Mouse (Mus musculus): Measurements from ENCODE around the gene Gm49673. TPM values are rescaled to one million over a fixed set of nuclear protein-coding genes. Genes with fewer than 3 reads are reported as not detected.
A peak's percentile ranks its signal among the peaks of the same experiment; 100 is the strongest.
"Not testable (repeated sequence)": the region's sequence is repeated elsewhere in the genome, so short reads cannot be mapped to it uniquely, and the experiment has no call there.

The Gm49673 gene
- total and polyA plus RNA-seq, 2 experiments from 2014 or later = not detected

GRCm38 (mm10) chr17:8100405-8101296 lies 46.9 kb downstream of the Gm49673 start:
- not testable (repeated sequence) for H3K4me1 ChIP-seq (ENCODE audit: control insufficient read depth, insufficient read depth); H3K27me3 ChIP-seq (ENCODE audit: control insufficient read depth, insufficient read depth, low read length); H3K36me3 ChIP-seq (replicated peaks; ENCODE audit: control insufficient read depth, insufficient read depth, low read length); DNase-seq (ENCODE audit: low spot score); H3K27ac ChIP-seq (ENCODE audit: low read depth); H3K4me2 ChIP-seq (ENCODE audit: low read depth, low read length); H3K9me3 ChIP-seq (replicated peaks; ENCODE audit: control insufficient read depth, low read length); H3K4me3 ChIP-seq (ENCODE audit: low read depth, low read length); H3K9ac ChIP-seq (replicated peaks; ENCODE audit: low read depth, low read length)
- ATAC-seq (ENCODE audit: insufficient read depth, low read depth) = peak; percentile 85
- 38% methylated on average over 6 of the region's 26 CpGs for WGBS

GRCm38 (mm10) chr17:8096199-8096598 lies 51.4 kb downstream of the Gm49673 start:
- H3K4me2 ChIP-seq (ENCODE audit: low read depth, low read length); ATAC-seq (ENCODE audit: insufficient read depth, low read depth); H3K36me3 ChIP-seq (replicated peaks; ENCODE audit: control insufficient read depth, insufficient read depth, low read length); H3K9ac ChIP-seq (replicated peaks; ENCODE audit: low read depth, low read length); H3K9me3 ChIP-seq (replicated peaks; ENCODE audit: control insufficient read depth, low read length); H3K4me3 ChIP-seq (ENCODE audit: low read depth, low read length); H3K4me1 ChIP-seq (ENCODE audit: control insufficient read depth, insufficient read depth); DNase-seq (ENCODE audit: low spot score); H3K27me3 ChIP-seq (ENCODE audit: control insufficient read depth, insufficient read depth, low read length); H3K27ac ChIP-seq (ENCODE audit: low read depth): not testable (repeated sequence)
- WGBS = 47% methylated on average over 3 of the region's 5 CpGs

- H3K36me3 ChIP-seq (replicated peaks; ENCODE audit: control insufficient read depth, insufficient read depth, low read length); ATAC-seq (ENCODE audit: insufficient read depth, low read depth); H3K4me1 ChIP-seq (ENCODE audit: control insufficient read depth, insufficient read depth); H3K27me3 ChIP-seq (ENCODE audit: control insufficient read depth, insufficient read depth, low read length); H3K9me3 ChIP-seq (replicated peaks; ENCODE audit: control insufficient read depth, low read length); H3K27ac ChIP-seq (ENCODE audit: low read depth); H3K9ac ChIP-seq (replicated peaks; ENCODE audit: low read depth, low read length); H3K4me3 ChIP-seq (ENCODE audit: low read depth, low read length); H3K4me2 ChIP-seq (ENCODE audit: low read depth, low read length); DNase-seq (ENCODE audit: low spot score): not testable (repeated sequence)
- 65% methylated on average over 3 of the region's 5 CpGs for WGBS
Measured at GRCm38 (mm10) chr17:8095653-8096052, 51.9 kb downstream of the Gm49673 start.

- DNase-seq (ENCODE audit: low spot score); H3K36me3 ChIP-seq (replicated peaks; ENCODE audit: control insufficient read depth, insufficient read depth, low read length); H3K9ac ChIP-seq (replicated peaks; ENCODE audit: low read depth, low read length); H3K4me1 ChIP-seq (ENCODE audit: control insufficient read depth, insufficient read depth); H3K27ac ChIP-seq (ENCODE audit: low read depth); H3K4me3 ChIP-seq (ENCODE audit: low read depth, low read length); H3K9me3 ChIP-seq (replicated peaks; ENCODE audit: control insufficient read depth, low read length); H3K27me3 ChIP-seq (ENCODE audit: control insufficient read depth, insufficient read depth, low read length); H3K4me2 ChIP-seq (ENCODE audit: low read depth, low read length): not testable (repeated sequence)
- peak; percentile 58; the same call in 1 of the 2 replicates for ATAC-seq (ENCODE audit: insufficient read depth, low read depth)
- 59% methylated on average over 3 of the region's 18 CpGs for WGBS
Measured at GRCm38 (mm10) chr17:8092537-8093526, 54.8 kb downstream of the Gm49673 start.

GRCm38 (mm10) chr17:8091320-8091719 lies 56.3 kb downstream of the Gm49673 start:
- H3K4me1 ChIP-seq (ENCODE audit: control insufficient read depth, insufficient read depth); H3K36me3 ChIP-seq (replicated peaks; ENCODE audit: control insufficient read depth, insufficient read depth, low read length); H3K9ac ChIP-seq (replicated peaks; ENCODE audit: low read depth, low read length); DNase-seq (ENCODE audit: low spot score); H3K9me3 ChIP-seq (replicated peaks; ENCODE audit: control insufficient read depth, low read length); H3K4me3 ChIP-seq (ENCODE audit: low read depth, low read length); ATAC-seq (ENCODE audit: insufficient read depth, low read depth); H3K4me2 ChIP-seq (ENCODE audit: low read depth, low read length); H3K27me3 ChIP-seq (ENCODE audit: control insufficient read depth, insufficient read depth, low read length); H3K27ac ChIP-seq (ENCODE audit: low read depth): not testable (repeated sequence)
- WGBS = 89% methylated on average over 14 of the region's 14 CpGs

GRCm38 (mm10) chr17:8069847-8070246 lies 77.7 kb downstream of the Gm49673 start:
- not testable (repeated sequence) for H3K27ac ChIP-seq (ENCODE audit: low read depth); DNase-seq (ENCODE audit: low spot score); ATAC-seq (ENCODE audit: insufficient read depth, low read depth); H3K9ac ChIP-seq (replicated peaks; ENCODE audit: low read depth, low read length); H3K36me3 ChIP-seq (replicated peaks; ENCODE audit: control insufficient read depth, insufficient read depth, low read length); H3K27me3 ChIP-seq (ENCODE audit: control insufficient read depth, insufficient read depth, low read length); H3K4me3 ChIP-seq (ENCODE audit: low read depth, low read length); H3K9me3 ChIP-seq (replicated peaks; ENCODE audit: control insufficient read depth, low read length); H3K4me2 ChIP-seq (ENCODE audit: low read depth, low read length); H3K4me1 ChIP-seq (ENCODE audit: control insufficient read depth, insufficient read depth)
- 46% methylated on average over 1 of the region's 2 CpGs for WGBS

- H3K27me3 ChIP-seq (ENCODE audit: control insufficient read depth, insufficient read depth, low read length); H3K9ac ChIP-seq (replicated peaks; ENCODE audit: low read depth, low read length); H3K9me3 ChIP-seq (replicated peaks; ENCODE audit: control insufficient read depth, low read length); H3K4me2 ChIP-seq (ENCODE audit: low read depth, low read length); ATAC-seq (ENCODE audit: insufficient read depth, low read depth); H3K4me3 ChIP-seq (ENCODE audit: low read depth, low read length); H3K27ac ChIP-seq (ENCODE audit: low read depth); DNase-seq (ENCODE audit: low spot score); H3K4me1 ChIP-seq (ENCODE audit: control insufficient read depth, insufficient read depth); H3K36me3 ChIP-seq (replicated peaks; ENCODE audit: control insufficient read depth, insufficient read depth, low read length): not testable (repeated sequence)
- WGBS = 63% methylated on average over 2 of the region's 3 CpGs
Measured at GRCm38 (mm10) chr17:8056637-8057138, 90.9 kb downstream of the Gm49673 start.

- not testable (repeated sequence) for H3K36me3 ChIP-seq (replicated peaks; ENCODE audit: control insufficient read depth, insufficient read depth, low read length); H3K27me3 ChIP-seq (ENCODE audit: control insufficient read depth, insufficient read depth, low read length); DNase-seq (ENCODE audit: low spot score); H3K4me1 ChIP-seq (ENCODE audit: control insufficient read depth, insufficient read depth); ATAC-seq (ENCODE audit: insufficient read depth, low read depth); H3K9me3 ChIP-seq (replicated peaks; ENCODE audit: control insufficient read depth, low read length); H3K4me2 ChIP-seq (ENCODE audit: low read depth, low read length); H3K9ac ChIP-seq (replicated peaks; ENCODE audit: low read depth, low read length); H3K27ac ChIP-seq (ENCODE audit: low read depth); H3K4me3 ChIP-seq (ENCODE audit: low read depth, low read length)
- 73% methylated on average over 4 of the region's 6 CpGs for WGBS
Measured at GRCm38 (mm10) chr17:8055919-8056589, 91.5 kb downstream of the Gm49673 start.

Measured in heart, postnatal 0 days (tissue).